Mouse (Mus musculus): ENCODE results near the gene Afap1l2. TPM values are rescaled to one million over a fixed set of nuclear protein-coding genes. Genes with fewer than 3 reads are reported as not detected.
A peak's percentile ranks its signal among the peaks of the same experiment; 100 is the strongest.

Afap1l2 gene
- polyA plus RNA-seq, 2 experiments, result 0.44 to 0.57 TPM

DNA sequence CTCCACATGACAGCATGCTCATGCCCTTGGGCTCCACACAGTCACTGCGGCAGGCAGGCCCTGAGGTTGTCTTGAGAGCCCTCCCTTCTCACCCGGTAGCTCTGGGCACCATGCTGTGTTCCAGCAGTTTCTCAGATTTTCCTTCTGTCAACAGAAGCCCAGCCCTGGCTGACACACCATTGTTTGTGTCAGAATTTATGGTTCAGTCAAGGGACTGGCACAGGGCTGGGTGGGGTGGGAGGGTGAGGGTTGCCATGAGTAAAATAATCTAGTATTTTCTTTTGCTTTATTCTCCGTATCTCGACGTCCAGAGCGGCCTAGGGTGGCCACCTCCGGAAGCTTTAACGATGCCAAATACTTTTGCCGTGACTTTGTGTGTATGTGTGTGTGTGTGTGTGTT lies 26.3 kb downstream of the Afap1l2 start:
- DNase-seq (ENCODE audit: low read depth in 3 of 3, low spot score in 3 of 3) (no peak), ATAC-seq (ENCODE audit: insufficient read depth) (no peak)
- no peak overlapping the region for H3K27ac ChIP-seq
- H3K4me2 ChIP-seq (ENCODE audit: low read depth), result no peak overlapping the region
- H3K4me1 ChIP-seq (replicated peaks; ENCODE audit: control insufficient read depth in 2 of 2, insufficient read depth in 2 of 2, low read length in 1 of 2), result peaks cover 0 to 3% of the 10 kb centered on the region in 2 experiments; a peak in 1 of 4 replicates
- no peak for TF ChIP-seq CTCF (IDR thresholded peaks at IDR 0.05; ENCODE audit: low read depth)
- no peak for TF ChIP-seq EP300 (IDR thresholded peaks at IDR 0.05; ENCODE audit: low read depth)
- H3K9ac ChIP-seq (replicated peaks), result no peak overlapping the region
- no peak overlapping the region for H3K4me3 ChIP-seq (ENCODE audit: insufficient read depth in 1 of 2, low read depth in 2 of 2, low read length in 2 of 2)
- H3K27me3 ChIP-seq (ENCODE audit: control insufficient read depth, insufficient read depth, low read length), result no peaks in the 10 kb centered on the region
- no peaks in the 10 kb centered on the region for H3K9me3 ChIP-seq (ENCODE audit: control insufficient read depth, low read length)
- 78% methylated on average over 9 of the region's 9 CpGs for WGBS (ENCODE audit: insufficient replicate concordance)
- H3K36me3 ChIP-seq (replicated peaks; ENCODE audit: control insufficient read depth, insufficient read depth, low read depth), result no peaks in the 10 kb centered on the region

DNA sequence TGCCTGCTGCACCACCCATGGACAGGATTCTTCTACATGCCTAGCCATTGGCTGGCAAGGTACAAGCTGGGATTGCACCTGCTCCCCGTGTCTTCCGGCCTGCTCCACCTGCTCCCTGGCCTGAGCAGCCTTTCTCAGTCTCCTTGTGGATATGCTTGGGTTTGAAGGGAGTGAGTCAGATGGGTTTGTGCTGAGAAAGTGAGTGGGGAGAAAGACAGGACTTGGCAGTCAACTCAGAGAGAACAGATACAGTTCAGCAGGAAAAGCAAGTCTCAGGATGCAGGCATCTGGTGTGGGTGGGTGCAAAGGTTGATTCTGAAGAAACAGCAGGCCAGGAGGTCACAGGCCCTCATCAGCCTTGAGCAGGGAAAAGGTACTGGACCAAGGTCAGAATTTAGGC lies 27.2 kb downstream of the Afap1l2 start:
- ATAC-seq (ENCODE audit: insufficient read depth), result no peak
- WGBS (ENCODE audit: insufficient replicate concordance), result 64% methylated on average over 2 of the region's 2 CpGs
- TF ChIP-seq CTCF (IDR thresholded peaks at IDR 0.05; ENCODE audit: low read depth) (no peak), EP300 (IDR thresholded peaks at IDR 0.05; ENCODE audit: low read depth) (no peak)
- H3K4me1 ChIP-seq (replicated peaks; ENCODE audit: control insufficient read depth in 2 of 2, insufficient read depth in 2 of 2, low read length in 1 of 2), result peaks cover 0 to 3% of the 10 kb centered on the region in 2 experiments; a peak in 1 of 4 replicates
- no peak for DNase-seq (ENCODE audit: low read depth in 3 of 3, low spot score in 3 of 3)
- no peak overlapping the region for H3K9ac ChIP-seq (replicated peaks)
- H3K4me3 ChIP-seq (ENCODE audit: insufficient read depth in 1 of 2, low read depth in 2 of 2, low read length in 2 of 2), result no peak overlapping the region
- H3K4me2 ChIP-seq (ENCODE audit: low read depth), result no peak overlapping the region
- H3K27me3 ChIP-seq (ENCODE audit: control insufficient read depth, insufficient read depth, low read length), result no peaks in the 10 kb centered on the region
- H3K9me3 ChIP-seq (ENCODE audit: control insufficient read depth, low read length), result no peaks in the 10 kb centered on the region
- H3K36me3 ChIP-seq (replicated peaks; ENCODE audit: control insufficient read depth, insufficient read depth, low read depth), result no peaks in the 10 kb centered on the region
- H3K27ac ChIP-seq, result no peak overlapping the region

DNA sequence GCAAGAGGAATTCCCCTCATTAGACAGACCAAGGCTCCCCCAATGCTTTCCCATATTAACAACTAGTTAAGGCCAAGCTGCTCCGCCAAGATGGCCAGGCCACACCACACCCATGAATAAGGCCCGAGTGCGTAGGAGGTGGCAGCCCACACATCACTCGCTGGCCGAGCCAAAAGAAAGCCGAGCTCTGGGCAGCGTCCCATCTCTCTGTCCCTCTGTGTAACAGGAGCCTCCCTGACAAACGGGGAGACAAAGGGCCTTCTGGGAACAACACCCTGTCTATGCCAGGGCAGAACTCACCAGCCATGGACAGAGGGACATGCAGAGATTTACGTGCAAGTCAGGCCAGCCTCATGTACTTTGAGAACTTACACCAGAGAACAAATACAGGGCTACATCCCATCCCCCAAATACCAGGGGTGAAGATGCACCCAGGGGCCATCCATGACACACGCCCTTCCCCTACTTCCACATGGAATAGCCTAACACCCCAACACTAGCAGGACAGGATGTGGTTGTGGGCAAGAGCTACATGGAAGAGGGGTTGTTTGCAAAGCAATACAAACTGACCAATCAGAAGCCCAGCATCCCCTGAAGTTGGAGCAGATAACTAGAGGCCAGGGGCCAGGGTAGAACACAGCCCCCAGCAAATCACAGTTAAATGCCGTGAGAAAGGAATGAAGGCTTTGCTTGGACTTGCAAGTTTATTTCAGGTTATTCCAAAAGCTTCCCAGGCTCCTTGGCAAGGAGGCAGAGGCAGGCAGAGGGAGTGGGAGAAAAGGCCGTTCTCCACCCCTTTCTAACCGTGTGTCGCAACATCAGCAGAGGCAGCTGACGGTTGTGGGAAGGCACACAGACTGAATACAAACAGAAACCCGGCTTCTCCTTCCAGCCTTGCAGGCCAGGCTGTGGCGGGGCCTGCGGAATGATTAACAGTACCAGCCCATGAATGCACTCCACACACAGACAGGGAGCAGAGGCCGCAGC lies 30.8 kb downstream of the Afap1l2 start:
- Histone ChIP-seq H3K4me2 (ENCODE audit: low read depth) (no peak overlapping the region), H3K27me3 (ENCODE audit: control insufficient read depth, insufficient read depth, low read length) (no peaks in the 10 kb centered on the region), H3K9ac (replicated peaks) (no peak overlapping the region), H3K9me3 (ENCODE audit: control insufficient read depth, low read length) (no peaks in the 10 kb centered on the region), H3K4me1 (replicated peaks; ENCODE audit: control insufficient read depth in 2 of 2, insufficient read depth in 2 of 2, low read length in 1 of 2) (peaks cover 0 to 3% of the 10 kb centered on the region in 2 experiments; a peak in 1 of 4 replicates), H3K4me3 (ENCODE audit: insufficient read depth in 1 of 2, low read depth in 2 of 2, low read length in 2 of 2) (no peak overlapping the region), H3K27ac (no peak overlapping the region), H3K36me3 (replicated peaks; ENCODE audit: control insufficient read depth, insufficient read depth, low read depth) (no peaks in the 10 kb centered on the region)
- 62% methylated on average over 19 of the region's 19 CpGs for WGBS (ENCODE audit: insufficient replicate concordance)
- ATAC-seq (ENCODE audit: insufficient read depth), result peak; percentile 33; the same call in 1 of the 2 replicates
- DNase-seq (ENCODE audit: low read depth in 3 of 3, low spot score in 3 of 3), result no peak
- no peak for TF ChIP-seq CTCF (IDR thresholded peaks at IDR 0.05; ENCODE audit: low read depth)
- TF ChIP-seq EP300 (IDR thresholded peaks at IDR 0.05; ENCODE audit: low read depth), result no peak

DNA sequence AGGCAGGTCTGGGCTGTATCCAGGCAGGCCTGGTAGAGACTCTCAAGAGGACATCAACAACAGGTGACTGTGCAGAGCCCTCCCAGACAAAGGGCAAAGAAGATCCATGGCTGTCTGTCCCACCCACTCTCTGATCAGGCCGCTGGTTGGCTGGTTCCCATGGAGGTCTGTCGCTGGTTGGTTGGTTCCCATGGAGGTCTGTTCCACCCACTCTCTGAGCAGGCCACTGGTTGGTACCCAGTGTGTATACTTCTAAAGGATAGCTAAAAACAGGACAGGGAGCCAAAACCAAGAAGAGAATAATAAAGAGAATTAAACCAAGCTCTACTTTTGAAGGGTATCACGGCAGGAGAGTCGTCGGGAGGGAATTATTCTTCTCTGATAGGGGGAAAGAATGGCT lies 31.5 kb downstream of the Afap1l2 start:
- TF ChIP-seq EP300 (IDR thresholded peaks at IDR 0.05; ENCODE audit: low read depth) (no peak), CTCF (IDR thresholded peaks at IDR 0.05; ENCODE audit: low read depth) (no peak)
- no peak for DNase-seq (ENCODE audit: low read depth in 3 of 3, low spot score in 3 of 3)
- no peak for ATAC-seq (ENCODE audit: insufficient read depth)
- no peaks in the 10 kb centered on the region for H3K9me3 ChIP-seq (ENCODE audit: control insufficient read depth, low read length)
- peaks cover 0 to 3% of the 10 kb centered on the region in 2 experiments; a peak in 1 of 4 replicates for H3K4me1 ChIP-seq (replicated peaks; ENCODE audit: control insufficient read depth in 2 of 2, insufficient read depth in 2 of 2, low read length in 1 of 2)
- H3K27ac ChIP-seq, result no peak overlapping the region
- H3K4me2 ChIP-seq (ENCODE audit: low read depth), result no peak overlapping the region
- no peaks in the 10 kb centered on the region for H3K27me3 ChIP-seq (ENCODE audit: control insufficient read depth, insufficient read depth, low read length)
- 81% methylated on average over 5 of the region's 5 CpGs for WGBS (ENCODE audit: insufficient replicate concordance)
- H3K36me3 ChIP-seq (replicated peaks; ENCODE audit: control insufficient read depth, insufficient read depth, low read depth), result no peaks in the 10 kb centered on the region
- H3K4me3 ChIP-seq (ENCODE audit: insufficient read depth in 1 of 2, low read depth in 2 of 2, low read length in 2 of 2), result no peak overlapping the region
- no peak overlapping the region for H3K9ac ChIP-seq (replicated peaks)

DNA sequence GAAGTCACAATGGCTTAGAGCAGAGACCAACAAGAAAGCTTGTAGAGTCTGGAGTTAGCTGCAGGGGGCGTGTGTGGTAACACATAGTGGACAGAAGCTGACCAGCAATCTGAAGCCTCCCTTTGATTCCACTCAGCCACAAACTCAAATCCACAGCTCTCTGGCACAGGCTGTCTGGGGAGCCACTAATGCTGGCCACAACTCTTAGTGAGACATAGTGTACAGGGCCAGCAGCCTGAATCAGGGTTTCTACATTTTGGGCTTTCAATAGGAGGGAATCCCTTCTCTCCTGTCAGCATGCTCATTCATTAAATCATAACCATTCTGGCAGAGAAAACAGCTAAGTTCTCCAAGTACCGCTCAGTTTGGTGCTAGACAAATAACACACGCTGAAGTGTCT lies 32.5 kb downstream of the Afap1l2 start:
- no peak overlapping the region for H3K27ac ChIP-seq
- H3K36me3 ChIP-seq (replicated peaks; ENCODE audit: control insufficient read depth, insufficient read depth, low read depth), result no peaks in the 10 kb centered on the region
- no peak overlapping the region for H3K4me3 ChIP-seq (ENCODE audit: insufficient read depth in 1 of 2, low read depth in 2 of 2, low read length in 2 of 2)
- WGBS (ENCODE audit: insufficient replicate concordance), result 67% methylated on average over 3 of the region's 3 CpGs
- no peak overlapping the region for H3K4me2 ChIP-seq (ENCODE audit: low read depth)
- H3K27me3 ChIP-seq (ENCODE audit: control insufficient read depth, insufficient read depth, low read length), result no peaks in the 10 kb centered on the region
- no peaks in the 10 kb centered on the region for H3K9me3 ChIP-seq (ENCODE audit: control insufficient read depth, low read length)
- H3K9ac ChIP-seq (replicated peaks), result no peak overlapping the region
- H3K4me1 ChIP-seq (replicated peaks; ENCODE audit: control insufficient read depth in 2 of 2, insufficient read depth in 2 of 2, low read length in 1 of 2), result peaks cover 0 to 3% of the 10 kb centered on the region in 2 experiments; a peak in 1 of 4 replicates
- ATAC-seq (ENCODE audit: insufficient read depth) (no peak), DNase-seq (ENCODE audit: low read depth in 3 of 3, low spot score in 3 of 3) (no peak)
- TF ChIP-seq EP300 (IDR thresholded peaks at IDR 0.05; ENCODE audit: low read depth) (no peak), CTCF (IDR thresholded peaks at IDR 0.05; ENCODE audit: low read depth) (no peak)
